30 mouse cellular contexts compared by ENCODE assay signal in genomic region chr1:58294730-58295129, GRCm38 (mm10). TPM values are rescaled to one million over a fixed set of nuclear protein-coding genes. Genes with fewer than 3 reads are reported as not detected.
"Had no signal": no experiment of that assay in that cellular context is flagged by ENCODE, and none has a peak within 500 bp of the region (broad histone marks: within the 10 kb centered on the region; RNA-seq: fewer than 3 reads in every experiment).

No protein-coding gene starts in this region.

- H3K9me3 ChIP-seq: heart, embryonic 10.5 days; heart, embryonic 12.5 days; hindbrain, embryonic 10.5 days; hindbrain, embryonic 12.5 days; intestine, embryonic 15.5 days; limb, embryonic 10.5 days; limb, embryonic 12.5 days; liver, embryonic 12.5 days had no signal

- H3K4me2 ChIP-seq: heart, embryonic 12.5 days; hindbrain, embryonic 12.5 days; hindbrain, embryonic 14.5 days; intestine, embryonic 15.5 days; limb, embryonic 12.5 days; liver, embryonic 12.5 days had no signal

- H3K4me1 ChIP-seq: hindbrain, embryonic 12.5 days; liver, embryonic 12.5 days had no signal

- H3K9ac ChIP-seq: heart, embryonic 12.5 days; hindbrain, embryonic 12.5 days; hindbrain, embryonic 14.5 days; intestine, embryonic 15.5 days; limb, embryonic 12.5 days; liver, embryonic 12.5 days had no signal

- ATAC-seq: hindbrain, embryonic 16.5 days; inflammation-experienced regulatory T-cells, adult 6 months; intestine, embryonic 15.5 days; intestine, postnatal 0 days; liver, embryonic 12.5 days had no signal

- H3K27me3 ChIP-seq: heart, embryonic 12.5 days; hindbrain, embryonic 12.5 days; intestine, embryonic 15.5 days; limb, embryonic 12.5 days had no signal

- H3K36me3 ChIP-seq: heart, embryonic 10.5 days; heart, embryonic 12.5 days; hindbrain, embryonic 10.5 days; hindbrain, embryonic 12.5 days; intestine, embryonic 15.5 days; limb, embryonic 10.5 days; limb, embryonic 12.5 days; liver, embryonic 12.5 days had no signal

- H3K4me3 ChIP-seq: heart, adult 2 months; heart, embryonic 10.5 days; heart, embryonic 12.5 days; hindbrain, embryonic 10.5 days; hindbrain, embryonic 12.5 days; intestine, embryonic 15.5 days; layer of hippocampus, adult 2 months; left cerebral cortex, adult 2 months; limb, embryonic 10.5 days; limb, embryonic 12.5 days; liver, embryonic 12.5 days had no signal

- DNase-seq: gastrocnemius, postnatal 14 days; gastrocnemius, postnatal 36 days; heart, adult 2 months; heart, postnatal 10 days; heart, postnatal 4 days; kidney, adult 18-20 months; kidney, adult 8-10 months; kidney, postnatal 10 days; kidney, postnatal 25 days; kidney, postnatal 4 days had no signal

- H3K27ac ChIP-seq: heart, adult 2 months; heart, embryonic 10.5 days; hindbrain, embryonic 10.5 days; hindbrain, embryonic 12.5 days; hindbrain, embryonic 14.5 days; intestine, embryonic 15.5 days; layer of hippocampus, adult 2 months; left cerebral cortex, adult 2 months; limb, embryonic 10.5 days; limb, embryonic 12.5 days; liver, embryonic 12.5 days had no signal

RNA-seq across cellular contexts. Expression of gene Aox2, which starts 16.6 kb away (rescaled TPM):
- total RNA-seq: heart, adult 2 months; heart, postnatal 25 days; layer of hippocampus, adult 2 months; layer of hippocampus, postnatal 25 days; left cerebral cortex, postnatal 36 days had no signal
- polyA plus RNA-seq: gonadal fat pad, adult 2 months; heart, adult 2 months; heart, embryonic 12.5 days; heart, embryonic 14.5 days; inflammation-experienced regulatory T-cells, adult 6 months; limb, embryonic 10.5 days; liver, adult 2 months; liver, embryonic 12.5 days had no signal
